Mouse (Mus musculus) kidney, adult 2 months (tissue): Measurements from ENCODE around the gene Gid4.

ENCODE experiments used
- CTCF ChIP-seq: fragments of 200-500 bp; conservative IDR thresholded peaks from 2 replicates; pipeline ENCODE4 v1.5.1; 2011; ENCODE audit warnings: low read depth, mild to moderate bottlenecking, control low read depth, low read length, moderate library complexity, mixed read lengths; ENCODE audit not compliant: insufficient read depth, insufficient read length
- POLR2A ChIP-seq: fragments of 200-500 bp; IDR thresholded peaks from one replicate; pipeline ENCODE4 v1.6.1; 2011; ENCODE audit warnings: low read depth, low read length, control low read depth

DNA sequence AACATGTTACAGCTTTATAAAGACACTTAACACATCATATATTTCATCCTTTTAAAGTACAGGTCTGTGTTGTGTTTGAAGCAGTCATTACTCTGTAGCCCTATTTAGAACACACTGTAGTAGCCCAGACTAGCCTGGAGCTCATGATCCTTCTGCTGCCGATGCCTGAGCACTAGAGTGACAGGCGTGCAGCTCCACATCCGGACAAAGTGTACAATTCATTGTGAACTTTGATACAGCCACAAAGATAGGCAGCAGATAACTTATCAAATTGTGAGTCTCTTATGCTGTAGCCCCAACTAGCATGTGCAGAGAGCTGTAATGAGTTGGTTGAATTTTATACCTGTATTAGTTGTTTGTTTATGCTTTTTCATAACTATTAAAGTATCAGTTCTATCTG, 10.7 kb downstream of the Gid4 start:
- no peak for TF ChIP-seq CTCF
- no peak for TF ChIP-seq POLR2A
